ENCODE assay signal across 8 mouse cellular contexts in the genomic region with DNA sequence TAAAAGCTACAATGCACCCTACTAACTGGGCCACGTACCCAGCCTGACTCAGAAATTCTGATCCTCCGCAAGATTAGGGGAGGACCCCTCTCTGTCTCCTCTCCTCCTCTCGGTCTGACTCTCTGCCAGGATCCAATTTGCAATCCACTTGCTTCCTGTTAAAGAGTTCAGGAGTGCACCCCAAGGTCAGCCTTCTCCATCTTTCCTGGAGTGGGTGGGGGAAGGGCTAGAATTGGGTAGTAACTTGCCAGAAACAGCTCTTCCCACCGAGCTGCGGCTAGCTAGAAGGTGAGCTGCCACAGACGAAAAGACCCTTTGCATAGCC. TPM values are rescaled to one million over a fixed set of nuclear protein-coding genes. Genes with fewer than 3 reads are reported as not detected.
DNase-seq lines count a peak whose midpoint lies in the region; ATAC-seq and TF ChIP-seq lines count a peak whose summit lies in the region.

No protein-coding gene starts in this region.

- H3K4me3 ChIP-seq in forebrain, postnatal 0 days (ENCODE audit: low read depth, low read length): peak overlapping the region; percentile 52
- H3K4me3 ChIP-seq in kidney, embryonic 14.5 days (ENCODE audit: low read length): peak overlapping the region; percentile 65
- peak overlapping the region; percentile 72 for H3K4me3 ChIP-seq in macrophage (ENCODE audit: inconsistent target)

- peaks cover 4% of the 10 kb centered on the region; the same call in 1 of the 2 replicates for H3K4me1 ChIP-seq in forebrain, postnatal 0 days (ENCODE audit: insufficient read depth)
- peaks cover 8% of the 10 kb centered on the region; the same call in 1 of the 2 replicates for H3K4me1 ChIP-seq in kidney, embryonic 14.5 days (ENCODE audit: control insufficient read depth, insufficient read depth, low read length)

- peak overlapping the region; percentile 64 for H3K9ac ChIP-seq in forebrain, postnatal 0 days
- peak overlapping the region; percentile 69 for H3K9ac ChIP-seq in kidney, embryonic 14.5 days (ENCODE audit: low read depth, low read length)

- no peaks in the 10 kb centered on the region for H3K79me2 ChIP-seq in macrophage (ENCODE audit: inconsistent target)

- intact Hi-C loops in left cerebral cortex, postnatal 14 days (cut with DNase I): no loop called here

- H3K27me3 ChIP-seq in forebrain, postnatal 0 days (ENCODE audit: insufficient read depth, low read length): no peaks in the 10 kb centered on the region; the same call in 1 of the 2 replicates
- no peaks in the 10 kb centered on the region for H3K27me3 ChIP-seq in kidney, embryonic 14.5 days (ENCODE audit: control insufficient read depth, insufficient read depth, low read length)

- H3K36me3 ChIP-seq in forebrain, postnatal 0 days (ENCODE audit: insufficient read depth): no peaks in the 10 kb centered on the region
- no peaks in the 10 kb centered on the region for H3K36me3 ChIP-seq in kidney, embryonic 14.5 days (ENCODE audit: control insufficient read depth, insufficient read depth, low read length)
- no peaks in the 10 kb centered on the region for H3K36me3 ChIP-seq in macrophage (ENCODE audit: inconsistent target)

- ATAC-seq in frontal cortex, adult (ENCODE audit: low TSS enrichment): peak; percentile 0; the same call in 1 of the 2 replicates
- peak; percentile 1; the same call in 1 of the 2 replicates for ATAC-seq in forebrain, postnatal 0 days
- ATAC-seq in kidney, embryonic 14.5 days (ENCODE audit: low FRiP score, low TSS enrichment): no peak

- no peaks in the 10 kb centered on the region for H3K9me3 ChIP-seq in forebrain, postnatal 0 days (ENCODE audit: low read length)
- no peaks in the 10 kb centered on the region for H3K9me3 ChIP-seq in kidney, embryonic 14.5 days (ENCODE audit: control insufficient read depth, low read length)

- no peak for DNase-seq in frontal cortex, postnatal 25 days (ENCODE audit: low spot score in 2 of 2)
- peak; percentile 84 for DNase-seq in WW6 (ENCODE audit: low read depth, low spot score)
- no peak for DNase-seq in forebrain, postnatal 0 days
- peak; percentile 57 for DNase-seq in testis, postnatal 10 days (ENCODE audit: low spot score)
- no peak for DNase-seq in left cerebral cortex, postnatal 14 days (ENCODE audit: low spot score in 2 of 2)

- peak overlapping the region; percentile 89 for H3K27ac ChIP-seq in forebrain, postnatal 0 days (ENCODE audit: low read depth, low read length)
- peak overlapping the region; percentile 96 for H3K27ac ChIP-seq in kidney, embryonic 14.5 days (ENCODE audit: low read depth, low read length)
- peak overlapping the region; percentile 88 for H3K27ac ChIP-seq in macrophage

- peak overlapping the region; percentile 51 for H3K4me2 ChIP-seq in forebrain, postnatal 0 days (ENCODE audit: low read depth)
- H3K4me2 ChIP-seq in kidney, embryonic 14.5 days (replicated peaks; ENCODE audit: low read depth, low read length): peak overlapping the region; percentile 92

- no peak for TF ChIP-seq CTCF in forebrain, postnatal 0 days (IDR thresholded peaks at IDR 0.05; ENCODE audit: low read depth)

- WGBS in forebrain, postnatal 0 days: 3% methylated on average over 6 of the region's 6 CpGs
- under 1% methylated on average over 6 of the region's 6 CpGs for WGBS in kidney, embryonic 14.5 days
- 17% methylated on average over 6 of the region's 6 CpGs for WGBS in macrophage (ENCODE audit: missing documents)

RNA-seq across cellular contexts. Expression of a gene that starts 4.8 kb away (rescaled TPM):
- 12.0 and 15.5 TPM in 2 replicates for total RNA-seq in forebrain, postnatal 0 days (2014; rRNA removed)
- polyA plus RNA-seq in forebrain, postnatal 0 days (2015; fragmentation: Nextera tagmentation; extraction: Ambion mirVana): 6.7 and 9.1 TPM in 2 replicates
- 9.8 and 12.3 TPM in 2 replicates for polyA plus RNA-seq in kidney, embryonic 14.5 days (2014; fragmentation: Nextera tagmentation; extraction: Ambion mirVana)
- 10 to 100 TPM in 12 of 26 experiments, 1 to 10 TPM in 14; 2.3 to 29.3 (median 8.7) TPM for total RNA-seq in macrophage (2018; cell fraction: chromatin; rRNA removed)
- total RNA-seq in macrophage (2018; cell fraction: cytosol; rRNA removed): 10 to 100 TPM in 12 of 26 experiments, 1 to 10 TPM in 14; 5.0 to 30.1 (median 9.4) TPM
- 10 to 100 TPM in 17 of 26 experiments, 1 to 10 TPM in 9; 4.3 to 33.2 (median 13.2) TPM for total RNA-seq in macrophage (2018; cell fraction: nucleus; rRNA removed)
- polyA plus RNA-seq in macrophage (2018): 2.8 to 25.1 TPM (median 4.4 TPM) in 3 replicates
- total RNA-seq in left cerebral cortex, postnatal 14 days (2021): 10 to 100 TPM; 84.3 to 85.1 TPM

Comparison
In these comparisons a context has a peak if more than half of its experiments do, and no peak if none do; other contexts are left out.
1. DNase-seq: peak in WW6 (single experiment) and testis, postnatal 10 days (single experiment); none in frontal cortex, postnatal 25 days (0 of 2), forebrain, postnatal 0 days (single experiment) and left cerebral cortex, postnatal 14 days (0 of 2).
2. Peak in every context shown above with its lines, with median percentiles within 50 percentile points of each other: H3K27ac ChIP-seq and H3K4me3 ChIP-seq.